Comparison of ENCODE assay signal across 12 mouse cellular contexts in genomic region chr3:60531286-60531685, GRCm38 (mm10). TPM values are rescaled to one million over a fixed set of nuclear protein-coding genes. Genes with fewer than 3 reads are reported as not detected.
A peak's percentile ranks its signal among the peaks of the same experiment; 100 is the strongest.
DNase-seq lines count a peak whose midpoint lies in the region; ATAC-seq and TF ChIP-seq lines count a peak whose summit lies in the region.
"Had no signal": no experiment of that assay in that cellular context is flagged by ENCODE, and none has a peak within 500 bp of the region (broad histone marks: within the 10 kb centered on the region; RNA-seq: fewer than 3 reads in every experiment).

No protein-coding gene starts in this region.

- 22% methylated on average over 5 of the region's 5 CpGs for WGBS in heart, adult 2 months
- 36% methylated on average over 5 of the region's 5 CpGs for WGBS in liver, embryonic 14.5 days (ENCODE audit: insufficient replicate concordance)
- WGBS in liver, embryonic 11.5 days, result 56% methylated on average over 5 of the region's 5 CpGs
- 45% methylated on average over 5 of the region's 5 CpGs for WGBS in embryonic facial prominence, embryonic 14.5 days

- H3K4me3 ChIP-seq in heart, adult 2 months, result peak overlapping the region; percentile 22
- no peak overlapping the region for H3K4me3 ChIP-seq in liver, embryonic 14.5 days (ENCODE audit: insufficient read depth in 1 of 2, low read depth in 2 of 2, low read length in 2 of 2)
- no peak overlapping the region for H3K4me3 ChIP-seq in liver, embryonic 11.5 days (ENCODE audit: low read depth, low read length)
- peak overlapping the region; percentile 12; the same call in 1 of the 2 replicates for H3K4me3 ChIP-seq in embryonic facial prominence, embryonic 14.5 days (ENCODE audit: low read depth, low read length)

- H3K4me2 ChIP-seq in liver, embryonic 14.5 days (ENCODE audit: low read depth), result peak overlapping the region; percentile 29
- H3K4me2 ChIP-seq in liver, embryonic 11.5 days, result no peak overlapping the region
- peak overlapping the region; percentile 44 for H3K4me2 ChIP-seq in embryonic facial prominence, embryonic 14.5 days (ENCODE audit: low read depth, low read length)

- peak overlapping the region; percentile 59; the same call in 1 of the 2 replicates for H3K9ac ChIP-seq in heart, adult 2 months (ENCODE audit: low read depth, low read length)
- no peak overlapping the region for H3K9ac ChIP-seq in liver, embryonic 14.5 days (replicated peaks)
- H3K9ac ChIP-seq in liver, embryonic 11.5 days (ENCODE audit: low read depth, low read length), result no peak overlapping the region
- H3K9ac ChIP-seq in embryonic facial prominence, embryonic 14.5 days (ENCODE audit: low read depth, low read length), result no peak overlapping the region

- TF ChIP-seq CTCF in heart, adult 2 months (IDR thresholded peaks at IDR 0.05), result no peak
- no peak for TF ChIP-seq CTCF in liver, embryonic 14.5 days (IDR thresholded peaks at IDR 0.05; ENCODE audit: low read depth)

- DNase-seq in heart, adult 2 months, result no peak
- DNase-seq in heart, postnatal 4 days, result no peak
- DNase-seq in liver, embryonic 14.5 days (ENCODE audit: low read depth in 3 of 3, low spot score in 3 of 3), result no peak
- no peak for DNase-seq in liver, embryonic 11.5 days (ENCODE audit: low spot score)
- no peak for DNase-seq in embryonic facial prominence, embryonic 14.5 days (ENCODE audit: low spot score)
- no peak for DNase-seq in adrenal gland, postnatal 4 days (ENCODE audit: low spot score in 2 of 2)
- no peak for DNase-seq in natural killer cell, adult 2 months (ENCODE audit: low spot score in 2 of 2)
- DNase-seq: cerebellum, postnatal 25 days; gastrocnemius, postnatal 10 days; kidney, postnatal 25 days; right cerebral cortex, postnatal 25 days had no signal

- TF ChIP-seq POLR2A in heart, adult 2 months (IDR thresholded peaks at IDR 0.05; ENCODE audit: insufficient read depth, low read depth, low read length), result no peak

- peak overlapping the region; percentile 88 for H3K27ac ChIP-seq in heart, adult 2 months
- H3K27ac ChIP-seq in liver, embryonic 14.5 days, result no peak overlapping the region
- H3K27ac ChIP-seq in liver, embryonic 11.5 days (ENCODE audit: low read depth, low read length), result no peak overlapping the region
- H3K27ac ChIP-seq in embryonic facial prominence, embryonic 14.5 days (replicated peaks; ENCODE audit: low read depth, low read length), result no peak overlapping the region

- ATAC-seq in liver, embryonic 14.5 days (ENCODE audit: insufficient read depth), result no peak
- ATAC-seq in liver, embryonic 11.5 days (replicated peaks; ENCODE audit: low FRiP score), result no peak
- ATAC-seq in embryonic facial prominence, embryonic 14.5 days (ENCODE audit: low read depth), result no peak
- peak; percentile 36 for ATAC-seq in megakaryocyte progenitor cell, adult 5-6 weeks (replicated peaks; ENCODE audit: poor library complexity)

- TF ChIP-seq EP300 in heart, adult 2 months (IDR thresholded peaks at IDR 0.05; ENCODE audit: insufficient read depth, low read depth, low read length), result no peak
- TF ChIP-seq EP300 in liver, embryonic 14.5 days (IDR thresholded peaks at IDR 0.05; ENCODE audit: low read depth), result no peak

- no peaks in the 10 kb centered on the region for H3K9me3 ChIP-seq in liver, embryonic 14.5 days (ENCODE audit: control insufficient read depth, low read length)
- H3K9me3 ChIP-seq in liver, embryonic 11.5 days (ENCODE audit: control insufficient read depth, low read length), result no peaks in the 10 kb centered on the region
- no peaks in the 10 kb centered on the region for H3K9me3 ChIP-seq in embryonic facial prominence, embryonic 14.5 days (ENCODE audit: control insufficient read depth, low read length)

- intact Hi-C loops in heart, adult 2 months (cut with DNase I), result no loop called here

- peaks cover 6% of the 10 kb centered on the region for H3K79me2 ChIP-seq in heart, adult 2 months (replicated peaks; ENCODE audit: control insufficient read depth, insufficient read depth, low read length)

- H3K27me3 ChIP-seq in heart, adult 2 months (ENCODE audit: control insufficient read depth, insufficient read depth, low read length), result no peaks in the 10 kb centered on the region
- no peaks in the 10 kb centered on the region for H3K27me3 ChIP-seq in liver, embryonic 14.5 days (ENCODE audit: control insufficient read depth, insufficient read depth, low read length)
- no peaks in the 10 kb centered on the region for H3K27me3 ChIP-seq in liver, embryonic 11.5 days (replicated peaks; ENCODE audit: control insufficient read depth, insufficient read depth, low read length)
- H3K27me3 ChIP-seq in embryonic facial prominence, embryonic 14.5 days (replicated peaks; ENCODE audit: control insufficient read depth, insufficient read depth, low read length), result no peaks in the 10 kb centered on the region

- peaks cover 18% of the 10 kb centered on the region for H3K4me1 ChIP-seq in heart, adult 2 months (ENCODE audit: control insufficient read depth, insufficient read depth, low read length)
- peaks cover 8 to 32% of the 10 kb centered on the region in 2 experiments for H3K4me1 ChIP-seq in liver, embryonic 14.5 days (replicated peaks; ENCODE audit: control insufficient read depth in 2 of 2, insufficient read depth in 2 of 2, low read length in 1 of 2)
- H3K4me1 ChIP-seq in liver, embryonic 11.5 days (replicated peaks; ENCODE audit: control insufficient read depth, insufficient read depth, low read length), result peaks cover 29% of the 10 kb centered on the region
- peaks cover 24% of the 10 kb centered on the region for H3K4me1 ChIP-seq in embryonic facial prominence, embryonic 14.5 days (ENCODE audit: control insufficient read depth, insufficient read depth, low read length)

- peaks cover 50% of the 10 kb centered on the region for H3K36me3 ChIP-seq in heart, adult 2 months (ENCODE audit: control insufficient read depth, insufficient read depth, low read length)
- H3K36me3 ChIP-seq in liver, embryonic 14.5 days (replicated peaks; ENCODE audit: control insufficient read depth, insufficient read depth, low read depth), result peaks cover 10% of the 10 kb centered on the region
- H3K36me3 ChIP-seq in liver, embryonic 11.5 days (ENCODE audit: control insufficient read depth, insufficient read depth, low read length), result no peaks in the 10 kb centered on the region; the same call in 1 of the 2 replicates
- no peaks in the 10 kb centered on the region for H3K36me3 ChIP-seq in embryonic facial prominence, embryonic 14.5 days (ENCODE audit: control insufficient read depth, insufficient read depth, low read length)

RNA-seq across cellular contexts. Expression of gene Mbnl1, which starts 58.7 kb away (rescaled TPM):
- total RNA-seq in heart, adult 2 months (2021), result 100 to 1,000 TPM; 215 to 237 TPM
- polyA plus RNA-seq in heart, adult 2 months (2012; rRNA removed), result 55.8 and 79.7 TPM in 2 replicates
- total RNA-seq in heart, postnatal 4 days (2021), result 100 to 1,000 TPM; 155 to 163 TPM
- polyA plus RNA-seq in liver, embryonic 14.5 days (2012; rRNA removed), result 30.2 and 32.9 TPM in 2 replicates
- 128 and 149 TPM in 2 replicates for polyA plus RNA-seq in liver, embryonic 14.5 days (2014; fragmentation: Nextera tagmentation; extraction: Ambion mirVana)
- polyA plus RNA-seq in liver, embryonic 11.5 days (2014; fragmentation: Nextera tagmentation; extraction: Ambion mirVana), result 242 and 268 TPM in 2 replicates
- 110 and 113 TPM in 2 replicates for polyA plus RNA-seq in embryonic facial prominence, embryonic 14.5 days (2014; fragmentation: Nextera tagmentation; extraction: Ambion mirVana)
- total RNA-seq in megakaryocyte progenitor cell, adult 5-6 weeks (2015), result 542 and 611 TPM in 2 replicates
- total RNA-seq in megakaryocyte progenitor cell, adult 5-6 weeks (2017), result 545 and 581 TPM in 2 replicates
- 100 to 1,000 TPM; 374 to 436 TPM for total RNA-seq in adrenal gland, postnatal 4 days (2021)

Comparison
In these comparisons a context has a peak if more than half of its experiments do, and no peak if none do; other contexts are left out.
1. H3K4me3 ChIP-seq: peak in heart, adult 2 months (single experiment) and embryonic facial prominence, embryonic 14.5 days (single experiment); none in liver, embryonic 14.5 days (0 of 2) and liver, embryonic 11.5 days (single experiment).